Mouse (Mus musculus) heart, embryonic 12.5 days (tissue): ENCODE data around the gene Olfr2. TPM values are rescaled to one million over a fixed set of nuclear protein-coding genes. Genes with fewer than 3 reads are reported as not detected.
"Not testable (repeated sequence)": the region's sequence is repeated elsewhere in the genome, so short reads cannot be mapped to it uniquely, and the experiment has no call there.

Source experiments
- ATAC-seq: fragments of 200-750 bp; cut with Nextera tagmentation; 2 replicates; pipeline ENCODE4 v1.8.0; 2017; ENCODE audit warnings: moderate TSS enrichment, moderate library complexity; ENCODE audit not compliant: insufficient number of reproducible peaks, low FRiP score
- H3K27ac ChIP-seq: fragments of 300-500 bp; sonication (generic); 2 replicates; pipeline ENCODE4 v1.5.1; 2016; ENCODE audit warnings: mild to moderate bottlenecking, moderate library complexity; ENCODE audit not compliant: poor library complexity, severe bottlenecking
- H3K27me3 ChIP-seq: fragments of 300-500 bp; sonication (generic); replicated peaks from 2 replicates; pipeline ENCODE4 v1.6.1; 2016; ENCODE audit warnings: mild to moderate bottlenecking, moderate library complexity
- H3K36me3 ChIP-seq: fragments of 300-500 bp; sonication (generic); 2 replicates; pipeline ENCODE4 v1.6.1; 2016; ENCODE audit warnings: mild to moderate bottlenecking, moderate library complexity
- H3K4me1 ChIP-seq: fragments of 300-500 bp; sonication (generic); replicated peaks from 2 replicates; pipeline ENCODE4 v1.6.1; 2016; ENCODE audit warnings: mild to moderate bottlenecking
- H3K4me2 ChIP-seq: fragments of 300-500 bp; sonication (generic); 2 replicates; pipeline ENCODE4 v1.6.1; 2016; ENCODE audit warnings: mild to moderate bottlenecking, moderate library complexity
- H3K4me3 ChIP-seq: fragments of 300-500 bp; sonication (generic); 2 replicates; pipeline ENCODE4 v1.5.1; 2016; ENCODE audit warnings: mild to moderate bottlenecking
- H3K9ac ChIP-seq: fragments of 300-500 bp; sonication (generic); 2 replicates; pipeline ENCODE4 v1.6.1; 2016; ENCODE audit warnings: mild to moderate bottlenecking, moderate library complexity
- H3K9me3 ChIP-seq: fragments of 300-500 bp; sonication (generic); replicated peaks from 2 replicates; pipeline ENCODE4 v1.6.1; 2016; ENCODE audit warnings: mild to moderate bottlenecking, moderate library complexity
- WGBS: fragments of 180-500 bp; shearing (Covaris S2); methylation state at CpG from one replicate; pipeline ENCODE4 v1.1.7; 2016; 5-methylcytosine and 5-hydroxymethylcytosine counted together
- polyA plus RNA-seq: library from polyadenylated mRNA; unstranded; fragments of >200 nt; fragmentation: Nextera tagmentation; extraction: Ambion mirVana; gene quantifications from 2 replicates; pipeline ENCODE4 v1.2.1, GENCODE M21; 2016

Gene Olfr2
- polyA plus RNA-seq = not detected in 2 replicates

GRCm38 (mm10) chr7:107005972-107006371 is at the start of gene Olfr2:
Gene Olfr2 (minus strand): TSS chr7:107006072.
- Histone ChIP-seq H3K36me3 (no peaks in the 10 kb centered on the region), H3K27ac (no peak within 1 kb of the TSS), H3K9ac (no peak within 1 kb of the TSS), H3K4me2 (no peak within 1 kb of the TSS), H3K4me3 (no peak within 1 kb of the TSS), H3K4me1 (no peaks in the 10 kb centered on the region), H3K27me3 (no peaks in the 10 kb centered on the region), H3K9me3 (peaks cover 2% of the 10 kb centered on the region; the same call in 1 of the 2 replicates)
- WGBS = 63% methylated on average over 1 of the region's 1 CpGs
- no peak for ATAC-seq

- Histone ChIP-seq H3K36me3 (no peaks in the 10 kb centered on the region), H3K4me2 (no peak overlapping the region), H3K27ac (no peak overlapping the region), H3K4me1 (no peaks in the 10 kb centered on the region), H3K9me3 (no peaks in the 10 kb centered on the region), H3K4me3 (no peak overlapping the region), H3K9ac (no peak overlapping the region), H3K27me3 (no peaks in the 10 kb centered on the region)
- no peak for ATAC-seq
- WGBS = 40% methylated on average over 3 of the region's 3 CpGs
These were observed 41.7 kb upstream of the Olfr2 start for GRCm38 (mm10) chr7:107047578-107047977.

DNA sequence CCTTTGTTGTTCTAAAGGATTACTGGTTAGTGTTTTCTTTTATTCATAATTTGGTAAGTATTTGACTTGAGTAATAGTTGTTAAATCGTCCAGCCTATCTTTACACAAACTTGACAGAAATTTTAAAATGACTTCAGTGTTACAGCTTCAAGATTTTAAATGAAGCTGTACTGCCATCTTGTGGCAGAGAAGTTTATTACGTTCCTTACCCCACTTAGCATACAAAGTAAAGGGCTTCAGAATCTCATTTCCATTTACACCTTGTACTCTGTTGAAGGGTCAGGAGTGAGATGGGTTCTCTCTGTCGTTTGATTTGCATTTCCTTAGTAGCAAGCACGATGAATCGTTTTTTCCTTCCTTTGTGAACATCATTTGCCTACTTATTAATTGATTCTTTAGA is 40.0 kb upstream of the Olfr2 start:
- no peak for ATAC-seq

GRCm38 (mm10) chr7:107044407-107044806 is 38.5 kb upstream of the Olfr2 start:
- no peak for ATAC-seq
- no peaks in the 10 kb centered on the region for H3K27me3 ChIP-seq
- 74% methylated on average over 1 of the region's 1 CpGs for WGBS

More for the DNA sequence above, 40.0 kb upstream of the Olfr2 start:
- no peak overlapping the region for H3K9ac ChIP-seq
- H3K27ac ChIP-seq = no peak overlapping the region
- no peaks in the 10 kb centered on the region for H3K36me3 ChIP-seq
- no peaks in the 10 kb centered on the region for H3K27me3 ChIP-seq
- H3K9me3 ChIP-seq = no peaks in the 10 kb centered on the region
- no peaks in the 10 kb centered on the region for H3K4me1 ChIP-seq
- H3K4me3 ChIP-seq = no peak overlapping the region
- H3K4me2 ChIP-seq = no peak overlapping the region
- 5% methylated on average over 5 of the region's 5 CpGs for WGBS

DNA sequence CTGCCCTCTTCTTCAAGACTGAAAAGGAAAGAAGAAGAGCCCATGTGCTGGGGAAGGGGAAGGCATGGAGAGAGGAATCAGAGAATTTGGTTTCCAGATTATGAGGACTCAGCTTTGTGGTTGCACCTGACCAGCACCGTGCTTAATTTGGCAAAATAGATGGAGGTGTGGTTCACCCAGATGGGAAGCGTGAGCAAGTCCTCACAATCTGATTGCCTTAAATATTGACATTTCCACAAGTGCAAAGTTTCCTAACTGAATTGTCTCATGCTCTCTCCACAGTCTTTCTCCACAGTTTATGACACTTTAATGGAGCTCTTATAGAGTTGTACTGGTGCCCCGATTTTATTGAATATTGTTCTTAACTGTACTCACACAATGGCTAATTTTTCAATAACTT is 37.3 kb upstream of the Olfr2 start:
- Histone ChIP-seq H3K4me2 (no peak overlapping the region), H3K27ac (no peak overlapping the region), H3K36me3 (no peaks in the 10 kb centered on the region), H3K9me3 (no peaks in the 10 kb centered on the region), H3K4me3 (no peak overlapping the region), H3K4me1 (no peaks in the 10 kb centered on the region), H3K9ac (no peak overlapping the region), H3K27me3 (no peaks in the 10 kb centered on the region)
- WGBS = 80% methylated on average over 3 of the region's 3 CpGs
- ATAC-seq = no peak

More at GRCm38 (mm10) chr7:107044407-107044806, 38.5 kb upstream of the Olfr2 start:
- Histone ChIP-seq H3K9ac (no peak overlapping the region), H3K4me3 (no peak overlapping the region), H3K4me1 (no peaks in the 10 kb centered on the region), H3K27ac (no peak overlapping the region), H3K9me3 (no peaks in the 10 kb centered on the region), H3K36me3 (no peaks in the 10 kb centered on the region), H3K4me2 (no peak overlapping the region)

GRCm38 (mm10) chr7:107039934-107040563 is 34.2 kb upstream of the Olfr2 start:
- WGBS = 46% methylated on average over 2 of the region's 2 CpGs
- no peak for ATAC-seq
- H3K4me1 ChIP-seq = no peaks in the 10 kb centered on the region

DNA sequence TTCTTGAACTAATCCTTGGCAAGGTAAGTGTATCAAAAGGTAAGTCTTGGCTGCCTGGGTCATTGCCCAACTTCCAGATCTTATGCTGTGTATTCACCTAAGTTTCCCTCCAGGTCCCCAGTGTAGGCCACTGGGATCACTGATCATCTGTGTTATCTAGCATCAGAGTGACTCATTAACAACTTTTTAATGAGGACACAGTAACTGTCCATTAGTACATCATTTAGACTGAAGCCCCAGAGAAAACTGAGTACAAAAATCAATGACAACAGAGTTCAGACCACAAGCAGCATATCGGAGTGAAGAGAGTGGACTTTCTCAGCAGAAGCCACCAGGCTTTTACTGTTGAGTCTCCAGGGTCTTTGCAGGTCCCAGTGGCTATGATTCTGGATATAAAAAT is 25.0 kb upstream of the Olfr2 start, which contains the start of gene Olfr713:
Gene Olfr713 (plus strand): TSS at position 301 of the 400 bp plus-strand sequence.
- 81% methylated on average over 1 of the region's 1 CpGs for WGBS
- no peak for ATAC-seq
- H3K27me3 ChIP-seq = no peaks in the 10 kb centered on the region
- H3K9me3 ChIP-seq = no peaks in the 10 kb centered on the region
- no peak within 1 kb of the TSS for H3K4me2 ChIP-seq
- no peaks in the 10 kb centered on the region for H3K36me3 ChIP-seq
- H3K4me3 ChIP-seq = no peak within 1 kb of the TSS
- H3K9ac ChIP-seq = no peak within 1 kb of the TSS
- H3K27ac ChIP-seq = no peak within 1 kb of the TSS
- H3K4me1 ChIP-seq = no peaks in the 10 kb centered on the region

More at GRCm38 (mm10) chr7:107039934-107040563, 34.2 kb upstream of the Olfr2 start:
- Histone ChIP-seq H3K9me3 (no peaks in the 10 kb centered on the region), H3K36me3 (no peaks in the 10 kb centered on the region), H3K27me3 (no peaks in the 10 kb centered on the region), H3K27ac (no peak overlapping the region), H3K9ac (no peak overlapping the region), H3K4me2 (no peak overlapping the region), H3K4me3 (no peak overlapping the region)

DNA sequence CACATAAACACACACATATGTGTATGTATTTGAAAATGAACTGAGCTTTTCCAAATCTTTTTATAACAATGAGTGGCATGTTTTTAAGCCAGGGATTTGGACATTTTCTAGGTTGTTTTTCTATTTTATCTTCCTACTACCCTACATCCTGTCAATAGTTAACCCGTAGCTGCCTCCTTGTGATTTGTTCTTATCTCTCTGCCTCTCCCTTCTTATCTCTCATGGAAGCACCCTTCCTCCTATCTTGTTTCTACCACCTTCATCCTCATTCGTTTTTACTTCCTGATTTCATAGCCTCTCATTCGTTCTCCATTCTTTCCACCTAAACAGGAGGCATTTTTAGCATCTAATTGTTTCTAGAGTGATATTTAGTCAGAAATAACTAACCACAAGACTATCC is 1.7 kb downstream of the Olfr2 start:
- H3K27me3 ChIP-seq = no peaks in the 10 kb centered on the region
- no peaks in the 10 kb centered on the region for H3K36me3 ChIP-seq
- H3K27ac ChIP-seq = no peak overlapping the region
- 15% methylated on average over 3 of the region's 3 CpGs for WGBS
- H3K9me3 ChIP-seq = peaks cover 4% of the 10 kb centered on the region; the same call in 1 of the 2 replicates
- H3K4me2 ChIP-seq = no peak overlapping the region
- ATAC-seq = no peak
- H3K4me3 ChIP-seq = no peak overlapping the region
- H3K4me1 ChIP-seq = no peaks in the 10 kb centered on the region
- no peak overlapping the region for H3K9ac ChIP-seq

- no peak for ATAC-seq
- H3K9me3 ChIP-seq = peaks cover 4% of the 10 kb centered on the region; the same call in 1 of the 2 replicates
- WGBS = 86% methylated on average over 7 of the region's 7 CpGs
- no peak overlapping the region for H3K27ac ChIP-seq
- H3K4me1 ChIP-seq = no peaks in the 10 kb centered on the region
- no peak overlapping the region for H3K4me2 ChIP-seq
- H3K27me3 ChIP-seq = no peaks in the 10 kb centered on the region
- H3K9ac ChIP-seq = no peak overlapping the region
- H3K4me3 ChIP-seq = no peak overlapping the region
- no peaks in the 10 kb centered on the region for H3K36me3 ChIP-seq
These were observed 5.1 kb downstream of the Olfr2 start for GRCm38 (mm10) chr7:107000798-107001197.

- 79% methylated on average over 3 of the region's 3 CpGs for WGBS
- Histone ChIP-seq H3K36me3 (no peaks in the 10 kb centered on the region), H3K4me2 (no peak overlapping the region), H3K9me3 (peaks cover 5% of the 10 kb centered on the region; the same call in 1 of the 2 replicates), H3K27ac (no peak overlapping the region), H3K27me3 (no peaks in the 10 kb centered on the region), H3K4me3 (no peak overlapping the region), H3K4me1 (no peaks in the 10 kb centered on the region), H3K9ac (no peak overlapping the region)
- no peak for ATAC-seq
These were observed 20.6 kb downstream of the Olfr2 start for GRCm38 (mm10) chr7:106985236-106985635.

- Histone ChIP-seq H3K27me3 (no peaks in the 10 kb centered on the region), H3K4me2 (no peak within 1 kb of the TSS), H3K4me1 (no peaks in the 10 kb centered on the region), H3K36me3 (no peaks in the 10 kb centered on the region), H3K27ac (no peak within 1 kb of the TSS), H3K4me3 (no peak within 1 kb of the TSS), H3K9ac (no peak within 1 kb of the TSS), H3K9me3 (no peaks in the 10 kb centered on the region)
- no peak for ATAC-seq
- WGBS = 70% methylated on average over 1 of the region's 1 CpGs
These were observed 30.5 kb downstream of the Olfr2 start, which contains the start of gene Olfr711 for GRCm38 (mm10) chr7:106975353-106975752. Gene Olfr711 (minus strand): TSS chr7:106975453.

- not testable (repeated sequence) for H3K9me3 ChIP-seq, H3K9ac ChIP-seq, H3K4me1 ChIP-seq, H3K4me3 ChIP-seq, H3K27me3 ChIP-seq, H3K36me3 ChIP-seq, H3K27ac ChIP-seq, H3K4me2 ChIP-seq, ATAC-seq
These were observed 38.4 kb downstream of the Olfr2 start for GRCm38 (mm10) chr7:106967503-106967902.
